Mouse (Mus musculus) cerebellum, postnatal 4 days (tissue): ENCODE measurements around the gene Gm5726.
"Not testable (repeated sequence)": the region's sequence is repeated elsewhere in the genome, so short reads cannot be mapped to it uniquely, and the experiment has no call there.

Experiments used
- DNase-seq, 2 experiments: peaks; one replicate each; pipeline ENCODE4 v3.0.0; 2022; ENCODE audit warnings: low spot score in 2 of 2, mixed read lengths in 1 of 2

Gm5726 gene

DNA sequence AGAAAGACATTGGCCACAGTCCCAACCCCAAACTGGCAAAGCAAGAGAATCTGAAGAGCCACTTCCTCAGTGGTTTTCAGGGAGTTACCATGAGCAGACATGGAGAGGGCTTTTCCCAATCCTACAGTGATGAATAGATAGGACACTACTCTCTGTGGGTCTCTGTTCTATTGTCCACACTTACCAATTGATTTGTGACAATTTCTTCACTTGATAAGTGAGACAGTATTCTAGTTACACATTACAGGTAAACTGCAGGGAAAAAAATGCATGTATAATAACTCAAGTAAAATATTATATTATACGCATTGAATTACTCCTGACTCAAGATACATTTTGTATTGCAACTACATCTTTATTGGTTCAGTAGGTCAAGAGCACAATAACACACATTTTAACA is at the start of gene Gm5726:
Gene Gm5726 (minus strand): TSS at position 101 of the 400 bp plus-strand sequence.
- DNase-seq, result not testable (repeated sequence)

DNA sequence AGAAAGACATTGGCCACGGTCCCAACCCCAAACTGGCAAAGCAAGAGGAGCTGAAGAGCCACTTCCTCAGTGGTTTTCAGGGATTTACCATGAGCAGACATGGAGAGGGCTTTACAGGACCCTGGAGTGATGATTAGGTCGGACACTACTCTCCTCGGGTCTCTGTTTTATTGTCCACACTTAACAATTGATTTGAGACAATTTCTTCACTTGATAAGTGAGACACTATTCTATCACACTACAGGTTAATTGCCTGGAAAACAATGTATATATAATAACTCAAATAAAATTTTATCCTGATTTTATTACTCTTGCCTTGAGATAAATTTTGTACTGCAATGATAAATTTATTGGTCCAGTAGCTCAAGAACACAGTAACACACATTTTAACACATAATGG is 30.6 kb upstream of the Gm5726 start, which contains the start of gene Gm4141:
Gene Gm4141 (minus strand): TSS at position 101 of the 400 bp plus-strand sequence.
- not testable (repeated sequence) for DNase-seq

DNA sequence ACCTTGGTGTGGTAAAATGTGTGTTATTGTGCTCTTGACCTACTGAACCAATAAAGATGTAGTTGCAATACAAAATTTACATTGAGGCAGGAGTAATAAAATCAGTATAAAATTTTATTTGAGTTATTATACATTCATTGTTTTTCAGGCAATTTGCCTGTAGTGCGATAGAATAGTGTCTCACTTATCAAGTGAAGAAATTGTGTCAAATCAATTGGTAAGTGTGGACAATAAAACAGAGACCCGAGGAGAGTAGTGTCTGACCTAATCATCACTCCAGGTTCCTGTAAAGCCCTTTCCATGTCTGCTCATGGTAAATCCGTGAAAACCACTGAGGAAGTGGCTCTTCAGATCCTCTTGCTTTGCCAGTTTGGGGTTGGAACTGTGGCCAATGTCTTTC is 12.0 kb downstream of the Gm5726 start, which contains the start of gene Vmn1r104:
Gene Vmn1r104 (plus strand): TSS at position 301 of the 400 bp plus-strand sequence.
- not testable (repeated sequence) for DNase-seq

DNA sequence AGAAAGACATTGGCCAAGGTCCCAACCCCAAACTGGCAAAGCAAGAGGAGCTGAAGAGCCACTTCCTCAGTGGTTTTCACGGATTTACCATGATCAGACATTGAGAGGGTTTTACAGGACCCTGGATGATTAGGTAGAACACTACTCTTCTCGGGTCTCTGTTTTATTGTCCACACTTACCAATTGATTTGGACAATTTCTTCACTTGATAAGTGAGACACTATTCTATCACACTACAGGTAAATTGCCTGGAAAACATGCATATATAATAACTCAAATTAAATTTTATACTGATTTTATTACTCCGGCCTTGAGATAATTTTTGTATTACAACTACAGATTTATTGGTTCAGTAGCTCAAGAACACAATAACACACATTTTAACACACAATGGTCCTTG is 35.1 kb downstream of the Gm5726 start, which contains the start of gene Vmn1r103:
Gene Vmn1r103 (minus strand): TSS at position 101 of the 400 bp plus-strand sequence.
- DNase-seq, result not testable (repeated sequence)
